Mouse (Mus musculus): Measurements from ENCODE around the gene Gm3250. TPM values are rescaled to one million over a fixed set of nuclear protein-coding genes. Genes with fewer than 3 reads are reported as not detected.
"Not testable (repeated sequence)": the region's sequence is repeated elsewhere in the genome, so short reads cannot be mapped to it uniquely, and the experiment has no call there.

Gm3250 gene
- polyA plus RNA-seq (2015; fragmentation: Nextera tagmentation; extraction: Ambion mirVana) = not detected in 2 replicates

DNA sequence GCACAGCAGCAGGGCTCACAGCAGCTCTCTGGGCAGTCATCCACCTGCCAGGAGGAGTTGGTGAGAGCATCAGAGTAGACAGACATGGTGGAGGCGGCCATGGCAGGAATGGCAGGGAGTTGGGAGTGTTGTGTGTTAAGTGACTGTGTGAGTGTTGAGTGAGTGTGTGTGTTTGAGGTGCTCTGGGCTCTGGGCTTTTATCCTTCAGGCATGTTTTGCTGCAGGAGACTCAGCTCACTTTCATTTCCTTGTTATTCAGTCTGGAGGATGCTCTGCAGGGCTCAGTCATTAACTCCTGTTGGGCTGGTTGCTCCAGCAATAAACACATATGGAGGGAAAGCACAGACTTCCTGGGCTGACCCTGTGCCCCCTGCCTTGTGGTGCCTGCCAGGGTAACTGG is at the start of gene Gm3250:
TSS of gene Gm3250 (minus strand) at position 101 of the 400 bp plus-strand sequence.
- H3K27ac ChIP-seq; H3K4me1 ChIP-seq (replicated peaks; ENCODE audit: insufficient read depth, low read length); H3K9ac ChIP-seq (ENCODE audit: low read depth, low read length); DNase-seq (ENCODE audit: low spot score); H3K9me3 ChIP-seq (replicated peaks; ENCODE audit: low read length); H3K27me3 ChIP-seq (ENCODE audit: insufficient read depth, low read length); ATAC-seq (replicated peaks; ENCODE audit: low FRiP score, low read depth); H3K4me2 ChIP-seq (ENCODE audit: low read length); H3K4me3 ChIP-seq (replicated peaks; ENCODE audit: low read depth, low read length); H3K36me3 ChIP-seq (ENCODE audit: insufficient read depth, low read length): not testable (repeated sequence)
- 100% methylated on average over 1 of the region's 1 CpGs for WGBS

GRCm38 (mm10) chr10:77826951-77827350 is 44.6 kb upstream of the Gm3250 start, which contains the start of gene Krtap10-4:
TSS of gene Krtap10-4 (minus strand) at chr10:77827095.
- no peak within 1 kb of the TSS for H3K4me3 ChIP-seq (replicated peaks; ENCODE audit: low read depth, low read length)
- no peak within 1 kb of the TSS for H3K4me2 ChIP-seq (ENCODE audit: low read length)
- H3K9me3 ChIP-seq (replicated peaks; ENCODE audit: low read length) = no peaks in the 10 kb centered on the region
- DNase-seq (ENCODE audit: low spot score) = no peak
- no peak for TF ChIP-seq CTCF (IDR thresholded peaks at IDR 0.05; ENCODE audit: low read depth)
- H3K36me3 ChIP-seq (ENCODE audit: insufficient read depth, low read length) = no peaks in the 10 kb centered on the region
- ATAC-seq (replicated peaks; ENCODE audit: low FRiP score, low read depth) = no peak
- 59% methylated on average over 6 of the region's 6 CpGs for WGBS
- H3K27me3 ChIP-seq (ENCODE audit: insufficient read depth, low read length) = no peaks in the 10 kb centered on the region
- no peak within 1 kb of the TSS for H3K27ac ChIP-seq
- no peak within 1 kb of the TSS for H3K9ac ChIP-seq (ENCODE audit: low read depth, low read length)
- H3K4me1 ChIP-seq (replicated peaks; ENCODE audit: insufficient read depth, low read length) = no peaks in the 10 kb centered on the region

GRCm38 (mm10) chr10:77819203-77819602 is 36.9 kb upstream of the Gm3250 start:
- Histone ChIP-seq H3K27me3 (ENCODE audit: insufficient read depth, low read length) (no peaks in the 10 kb centered on the region), H3K4me1 (replicated peaks; ENCODE audit: insufficient read depth, low read length) (no peaks in the 10 kb centered on the region), H3K36me3 (ENCODE audit: insufficient read depth, low read length) (no peaks in the 10 kb centered on the region), H3K9me3 (replicated peaks; ENCODE audit: low read length) (no peaks in the 10 kb centered on the region), H3K9ac (ENCODE audit: low read depth, low read length) (no peak overlapping the region), H3K4me2 (ENCODE audit: low read length) (no peak overlapping the region), H3K27ac (no peak overlapping the region), H3K4me3 (replicated peaks; ENCODE audit: low read depth, low read length) (no peak overlapping the region)
- DNase-seq (ENCODE audit: low spot score) = no peak
- WGBS = 42% methylated on average over 4 of the region's 4 CpGs
- ATAC-seq (replicated peaks; ENCODE audit: low FRiP score, low read depth) = no peak
- no peak for TF ChIP-seq CTCF (IDR thresholded peaks at IDR 0.05; ENCODE audit: low read depth)

- ATAC-seq (replicated peaks; ENCODE audit: low FRiP score, low read depth) (no peak), DNase-seq (ENCODE audit: low spot score) (no peak)
Observed at GRCm38 (mm10) chr10:77818523-77818922, 36.2 kb upstream of the Gm3250 start.

DNA sequence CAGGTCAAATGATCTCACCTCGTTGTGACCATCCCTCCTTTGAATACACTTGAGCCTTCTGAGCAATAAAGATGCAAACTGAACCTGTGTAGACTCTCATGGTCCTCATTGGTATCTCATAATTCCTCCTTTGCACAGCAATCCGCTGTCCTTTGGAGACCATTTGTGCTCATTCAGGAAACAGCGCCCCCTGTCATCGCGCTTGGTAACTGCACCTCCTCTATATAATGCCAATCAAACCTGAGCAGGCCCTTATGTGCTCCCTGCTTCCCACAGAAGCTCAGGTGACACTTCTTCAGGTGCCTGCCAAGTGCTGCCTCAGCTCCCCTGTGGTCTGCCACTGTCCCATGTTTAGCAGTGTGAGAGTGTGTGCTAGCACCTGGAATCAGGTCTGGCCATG is 33.2 kb upstream of the Gm3250 start:
- no peak overlapping the region for H3K4me2 ChIP-seq (ENCODE audit: low read length)
- WGBS = 37% methylated on average over 5 of the region's 5 CpGs
- no peak overlapping the region for H3K4me3 ChIP-seq (replicated peaks; ENCODE audit: low read depth, low read length)
- no peak overlapping the region for H3K9ac ChIP-seq (ENCODE audit: low read depth, low read length)
- H3K27me3 ChIP-seq (ENCODE audit: insufficient read depth, low read length) = no peaks in the 10 kb centered on the region
- DNase-seq (ENCODE audit: low spot score) (no peak), ATAC-seq (replicated peaks; ENCODE audit: low FRiP score, low read depth) (no peak)
- TF ChIP-seq CTCF (IDR thresholded peaks at IDR 0.05; ENCODE audit: low read depth) = peak; percentile 58; the same call in 1 of the 2 replicates
- no peaks in the 10 kb centered on the region for H3K36me3 ChIP-seq (ENCODE audit: insufficient read depth, low read length)
- H3K27ac ChIP-seq = no peak overlapping the region
- no peaks in the 10 kb centered on the region for H3K4me1 ChIP-seq (replicated peaks; ENCODE audit: insufficient read depth, low read length)
- no peaks in the 10 kb centered on the region for H3K9me3 ChIP-seq (replicated peaks; ENCODE audit: low read length)

More at GRCm38 (mm10) chr10:77818523-77818922, 36.2 kb upstream of the Gm3250 start:
- Histone ChIP-seq H3K4me1 (replicated peaks; ENCODE audit: insufficient read depth, low read length) (no peaks in the 10 kb centered on the region), H3K4me2 (ENCODE audit: low read length) (no peak overlapping the region), H3K9me3 (replicated peaks; ENCODE audit: low read length) (no peaks in the 10 kb centered on the region), H3K4me3 (replicated peaks; ENCODE audit: low read depth, low read length) (no peak overlapping the region), H3K27ac (no peak overlapping the region), H3K36me3 (ENCODE audit: insufficient read depth, low read length) (no peaks in the 10 kb centered on the region), H3K9ac (ENCODE audit: low read depth, low read length) (no peak overlapping the region), H3K27me3 (ENCODE audit: insufficient read depth, low read length) (no peaks in the 10 kb centered on the region)
- WGBS = 94% methylated on average over 4 of the region's 4 CpGs
- TF ChIP-seq CTCF (IDR thresholded peaks at IDR 0.05; ENCODE audit: low read depth) = no peak

GRCm38 (mm10) chr10:77814382-77814781 is 32.0 kb upstream of the Gm3250 start, which contains the start of gene Gm2696:
TSS of gene Gm2696 (plus strand) at chr10:77814682.
- H3K4me2 ChIP-seq (ENCODE audit: low read length) = no peak within 1 kb of the TSS
- TF ChIP-seq CTCF (IDR thresholded peaks at IDR 0.05; ENCODE audit: low read depth) = no peak
- no peak within 1 kb of the TSS for H3K4me3 ChIP-seq (replicated peaks; ENCODE audit: low read depth, low read length)
- no peaks in the 10 kb centered on the region for H3K36me3 ChIP-seq (ENCODE audit: insufficient read depth, low read length)
- no peak within 1 kb of the TSS for H3K27ac ChIP-seq
- H3K4me1 ChIP-seq (replicated peaks; ENCODE audit: insufficient read depth, low read length) = no peaks in the 10 kb centered on the region
- H3K9me3 ChIP-seq (replicated peaks; ENCODE audit: low read length) = no peaks in the 10 kb centered on the region
- no peak within 1 kb of the TSS for H3K9ac ChIP-seq (ENCODE audit: low read depth, low read length)
- whole genome bisulfite sequencing = 59% methylated on average over 4 of the region's 4 CpGs
- no peaks in the 10 kb centered on the region for H3K27me3 ChIP-seq (ENCODE audit: insufficient read depth, low read length)
- ATAC-seq (replicated peaks; ENCODE audit: low FRiP score, low read depth) = no peak
- DNase-seq (ENCODE audit: low spot score) = no peak

DNA sequence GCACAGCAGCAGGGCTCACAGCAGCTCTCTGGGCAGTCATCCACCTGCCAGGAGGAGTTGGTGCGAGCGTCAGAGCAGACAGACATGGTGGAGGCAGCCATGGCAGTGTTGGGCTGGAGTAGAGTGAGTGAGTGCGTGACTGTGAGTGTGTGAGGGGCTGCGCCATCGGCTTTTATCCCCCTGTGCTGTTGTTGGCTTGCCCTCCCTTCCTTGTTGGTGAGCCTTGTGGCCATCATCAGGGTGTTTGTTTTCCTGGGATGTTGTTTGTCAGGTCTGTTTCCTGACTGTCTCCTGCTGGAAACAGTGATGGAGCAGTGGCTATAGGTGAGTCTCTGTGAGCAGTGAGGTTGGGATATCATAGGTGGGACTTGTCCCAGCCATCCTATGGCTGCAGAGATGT is 29.4 kb upstream of the Gm3250 start, which contains the start of gene Gm9507:
TSS of gene Gm9507 (minus strand) at position 101 of the 400 bp plus-strand sequence.
- TF ChIP-seq CTCF (IDR thresholded peaks at IDR 0.05; ENCODE audit: low read depth) = no peak
- DNase-seq (ENCODE audit: low spot score) (no peak), ATAC-seq (replicated peaks; ENCODE audit: low FRiP score, low read depth) (no peak)
- no peaks in the 10 kb centered on the region for H3K27me3 ChIP-seq (ENCODE audit: insufficient read depth, low read length)
- no peak within 1 kb of the TSS for H3K4me2 ChIP-seq (ENCODE audit: low read length)
- 67% methylated on average over 5 of the region's 5 CpGs for WGBS
- H3K36me3 ChIP-seq (ENCODE audit: insufficient read depth, low read length) = no peaks in the 10 kb centered on the region
- no peaks in the 10 kb centered on the region for H3K4me1 ChIP-seq (replicated peaks; ENCODE audit: insufficient read depth, low read length)
- no peak within 1 kb of the TSS for H3K9ac ChIP-seq (ENCODE audit: low read depth, low read length)
- H3K27ac ChIP-seq = no peak within 1 kb of the TSS
- no peak within 1 kb of the TSS for H3K4me3 ChIP-seq (replicated peaks; ENCODE audit: low read depth, low read length)
- no peaks in the 10 kb centered on the region for H3K9me3 ChIP-seq (replicated peaks; ENCODE audit: low read length)

Measured in kidney, postnatal 0 days (tissue).